Mouse (Mus musculus) layer of hippocampus, postnatal 14 days (tissue): ENCODE measurements at regions not wholly inside any gene's neighbourhood (a gene's known extent, or its start where the extent isn't known, plus 50 kb on each side); places are given as distances from the start of the nearest gene placed in this dataset.

ENCODE experiments used
- DNase-seq, 2 experiments: peaks; one replicate each; pipeline ENCODE4 v3.0.0; 2021 to 2022; ENCODE audit warnings: low spot score in 2 of 2, mixed read lengths in 1 of 2

GRCm38 (mm10) chr1:36001821-36002220 lies 66.4 kb upstream of the Hs6st1 start:
- DNase-seq = no peak

- no peak for DNase-seq
Measured at GRCm38 (mm10) chr1:36003592-36003991, 64.6 kb upstream of the Hs6st1 start.

GRCm38 (mm10) chr1:36008598-36008997 lies 59.6 kb upstream of the Hs6st1 start:
- no peak for DNase-seq

GRCm38 (mm10) chr1:36009010-36009619 lies 59.1 kb upstream of the Hs6st1 start:
- DNase-seq = peak; percentile 13 to 26

GRCm38 (mm10) chr1:36010151-36010550 lies 58.0 kb upstream of the Hs6st1 start:
- DNase-seq = no peak

GRCm38 (mm10) chr1:36010834-36011233 lies 57.4 kb upstream of the Hs6st1 start:
- DNase-seq = no peak

GRCm38 (mm10) chr1:36012081-36012765 lies 56.0 kb upstream of the Hs6st1 start:
- no peak for DNase-seq

- DNase-seq = no peak
Measured at GRCm38 (mm10) chr1:36013823-36014341, 54.3 kb upstream of the Hs6st1 start.

- no peak for DNase-seq
Measured at GRCm38 (mm10) chr1:36014372-36014771, 53.8 kb upstream of the Hs6st1 start.

GRCm38 (mm10) chr1:36015210-36015609 lies 53.0 kb upstream of the Hs6st1 start:
- no peak for DNase-seq

GRCm38 (mm10) chr1:36016566-36016965 lies 51.6 kb upstream of the Hs6st1 start:
- DNase-seq = no peak

- DNase-seq = no peak
Measured at GRCm38 (mm10) chr1:36017061-36017461, 51.1 kb upstream of the Hs6st1 start.

- DNase-seq = no peak
Measured at GRCm38 (mm10) chr1:36017656-36018055, 50.5 kb upstream of the Hs6st1 start.
